In the genomic region with DNA sequence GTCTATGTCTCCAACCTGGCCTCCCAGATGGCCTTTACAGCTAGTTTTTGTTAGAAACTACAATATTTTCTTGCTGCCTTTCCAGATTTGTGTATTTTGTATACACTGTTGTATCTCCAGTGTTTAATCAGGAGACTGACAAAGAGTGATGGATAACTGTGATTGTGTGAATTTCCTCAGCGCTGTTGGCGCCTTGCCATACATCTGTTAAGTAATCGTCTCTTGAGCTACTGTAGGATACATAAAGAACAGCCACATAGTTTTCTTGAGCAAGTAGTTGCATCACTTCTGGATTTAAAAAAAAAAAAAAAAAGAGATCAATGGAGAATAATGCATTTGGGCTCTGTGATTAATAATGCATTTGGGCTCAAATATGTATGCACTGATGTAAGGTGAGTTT, we compare ENCODE assay signal across 22 mouse cellular contexts. TPM values are rescaled to one million over a fixed set of nuclear protein-coding genes. Genes with fewer than 3 reads are reported as not detected.
DNase-seq lines count a peak whose midpoint lies in the region; ATAC-seq lines count a peak whose summit lies in the region.
"Had no signal": no experiment of that assay in that cellular context is flagged by ENCODE, and none has a peak within 500 bp of the region (broad histone marks: within the 10 kb centered on the region; RNA-seq: fewer than 3 reads in every experiment).

No protein-coding gene starts in this region.

- no peak overlapping the region for H3K9ac ChIP-seq in forebrain, embryonic 15.5 days (replicated peaks)
- no peak overlapping the region for H3K9ac ChIP-seq in forebrain, embryonic 12.5 days
- no peak overlapping the region for H3K9ac ChIP-seq in lung, embryonic 16.5 days (ENCODE audit: low read length)

- ATAC-seq in forebrain, embryonic 15.5 days (replicated peaks) = peak; percentile 74; the same call in 1 of the 2 replicates
- no peak for ATAC-seq in forebrain, embryonic 12.5 days (ENCODE audit: low FRiP score)
- ATAC-seq in lung, embryonic 16.5 days (ENCODE audit: low read depth) = peak; percentile 59; the same call in 1 of the 2 replicates
- ATAC-seq: hindbrain, postnatal 0 days; Patski had no signal

- 0 out of 2 replicates have a peak, but pooled peaks cover 5% of the 10 kb centered on the region for H3K4me1 ChIP-seq in forebrain, embryonic 15.5 days
- H3K4me1 ChIP-seq in forebrain, embryonic 12.5 days = peaks cover 5% of the 10 kb centered on the region
- 0 out of 2 replicates have a peak, but pooled peaks cover 3% of the 10 kb centered on the region for H3K4me1 ChIP-seq in lung, embryonic 16.5 days (replicated peaks; ENCODE audit: control insufficient read depth, insufficient read depth, low read length)

- no peaks in the 10 kb centered on the region for H3K36me3 ChIP-seq in forebrain, embryonic 15.5 days
- no peaks in the 10 kb centered on the region for H3K36me3 ChIP-seq in forebrain, embryonic 12.5 days (replicated peaks)
- H3K36me3 ChIP-seq in lung, embryonic 16.5 days (ENCODE audit: control insufficient read depth, insufficient read depth, low read length) = no peaks in the 10 kb centered on the region
- H3K36me3 ChIP-seq: midbrain, embryonic 10.5 days had no signal

- intact Hi-C loops in left cerebral cortex, postnatal 14 days (cut with DNase I) = no loop called here

- H3K9me3 ChIP-seq in forebrain, embryonic 15.5 days = no peaks in the 10 kb centered on the region
- no peaks in the 10 kb centered on the region for H3K9me3 ChIP-seq in forebrain, embryonic 12.5 days
- no peaks in the 10 kb centered on the region for H3K9me3 ChIP-seq in lung, embryonic 16.5 days (ENCODE audit: control insufficient read depth, low read length)
- H3K9me3 ChIP-seq: midbrain, embryonic 10.5 days had no signal

- H3K4me2 ChIP-seq in forebrain, embryonic 15.5 days (replicated peaks) = no peak overlapping the region
- H3K4me2 ChIP-seq in forebrain, embryonic 12.5 days = no peak overlapping the region
- no peak overlapping the region for H3K4me2 ChIP-seq in lung, embryonic 16.5 days (ENCODE audit: low read depth, low read length)

- WGBS in forebrain, embryonic 15.5 days = 49% methylated on average over 3 of the region's 3 CpGs
- WGBS in forebrain, embryonic 12.5 days = 81% methylated on average over 3 of the region's 3 CpGs
- 32% methylated on average over 3 of the region's 3 CpGs for WGBS in lung, embryonic 16.5 days

- no peak overlapping the region for H3K4me3 ChIP-seq in forebrain, embryonic 15.5 days
- no peak overlapping the region for H3K4me3 ChIP-seq in forebrain, embryonic 12.5 days (replicated peaks)
- H3K4me3 ChIP-seq in lung, embryonic 16.5 days (ENCODE audit: low read length) = no peak overlapping the region
- H3K4me3 ChIP-seq: layer of hippocampus, adult 2 months; midbrain, embryonic 10.5 days had no signal

- 0 out of 2 replicates have a peak overlapping the region, but pooled peaks have one; percentile 2 for H3K27ac ChIP-seq in forebrain, embryonic 15.5 days (replicated peaks)
- no peak overlapping the region for H3K27ac ChIP-seq in forebrain, embryonic 12.5 days
- H3K27ac ChIP-seq in lung, embryonic 16.5 days (ENCODE audit: low read length) = no peak overlapping the region
- H3K27ac ChIP-seq: hindbrain, postnatal 0 days; layer of hippocampus, adult 2 months; midbrain, embryonic 10.5 days had no signal

- no peaks in the 10 kb centered on the region for H3K27me3 ChIP-seq in forebrain, embryonic 15.5 days
- no peaks in the 10 kb centered on the region for H3K27me3 ChIP-seq in forebrain, embryonic 12.5 days
- no peaks in the 10 kb centered on the region for H3K27me3 ChIP-seq in lung, embryonic 16.5 days (ENCODE audit: control insufficient read depth, insufficient read depth, low read depth, low read length)
- H3K27me3 ChIP-seq: Patski had no signal

- DNase-seq in 3T3-L1 (ENCODE audit: low read depth, low spot score) = peak; percentile 61
- peak; percentile 15 for DNase-seq in brain, adult 2 months (ENCODE audit: low read depth, low spot score)
- no peak for DNase-seq in retina, embryonic 14.5 days (ENCODE audit: low spot score)
- no peak for DNase-seq in left cerebral cortex, postnatal 14 days (ENCODE audit: low spot score in 2 of 2)
- no peak for DNase-seq in heart, adult 9 months (ENCODE audit: low spot score in 2 of 2)
- DNase-seq: adrenal gland, postnatal 14 days; cerebellum, adult 11-12 months; cerebellum, postnatal 14 days; embryo, embryonic 11 days; gastrocnemius, postnatal 10 days; kidney, adult 2 months; kidney, postnatal 14 days; layer of hippocampus, postnatal 36 days; right cerebral cortex, adult 18-20 months; thymus, postnatal 36 days had no signal

RNA-seq across cellular contexts. Expression of a gene that starts 52.9 kb away (rescaled TPM):
- 14.1 and 14.4 TPM in 2 replicates for polyA plus RNA-seq in forebrain, embryonic 15.5 days (2015; fragmentation: Nextera tagmentation; extraction: Ambion mirVana)
- polyA plus RNA-seq in forebrain, embryonic 12.5 days (2016; fragmentation: Nextera tagmentation; extraction: Ambion mirVana) = 17.9 and 21.7 TPM in 2 replicates
- polyA plus RNA-seq in lung, embryonic 16.5 days (2015; fragmentation: Nextera tagmentation; extraction: Ambion mirVana) = 55.1 and 58.7 TPM in 2 replicates
- total RNA-seq in left cerebral cortex, postnatal 14 days (2021) = 10 to 100 TPM in 1 of 2 experiments, 1 to 10 TPM in 1; 8.9 to 11.0 TPM

Comparison
In these comparisons a context has a peak if more than half of its experiments do, and no peak if none do; other contexts are left out.
1. DNase-seq: peak in 3T3-L1 (single experiment) and brain, adult 2 months (single experiment); none in retina, embryonic 14.5 days (single experiment), left cerebral cortex, postnatal 14 days (0 of 2) and heart, adult 9 months (0 of 2).